Mouse (Mus musculus) MEL (cell line): ENCODE measurements around the gene Stil. TPM values are rescaled to one million over a fixed set of nuclear protein-coding genes. Genes with fewer than 3 reads are reported as not detected.

Experiments
- DNase-seq: peaks from one replicate; pipeline ENCODE4 v3.0.0; 2011; ENCODE audit warnings: low read depth, low spot score
- H3K27ac ChIP-seq: 2 replicates; pipeline ENCODE4 v1.5.1; 2012; ENCODE audit warnings: low read depth, mild to moderate bottlenecking, control low read depth, low read length, moderate library complexity; ENCODE audit not compliant: control insufficient read depth
- H3K27me3 ChIP-seq, 2 experiments: fragments of 150-350 bp in 1 of 2; sonication (generic) in 1 of 2; 2 replicates each; pipeline ENCODE4 v1.6.1; 2012; ENCODE audit warnings: low read length in 2 of 2, mild to moderate bottlenecking in 2 of 2, improper control_type of control experiment in 1 of 2, moderate library complexity in 1 of 2; ENCODE audit not compliant: insufficient read depth in 2 of 2, control insufficient read depth in 1 of 2
- H3K36me3 ChIP-seq, 2 experiments: 2 replicates each; pipeline ENCODE4 v1.6.1; 2012 to 2014; ENCODE audit warnings: low read length in 2 of 2, improper control_type of control experiment in 1 of 2, inconsistent platforms in 1 of 2, mild to moderate bottlenecking in 1 of 2; ENCODE audit not compliant: insufficient read depth in 2 of 2, control insufficient read depth in 1 of 2
- H3K4me1 ChIP-seq, 2 experiments: fragments of 150-350 bp in 1 of 2; sonication (generic) in 1 of 2; 2 replicates each; pipeline ENCODE4 v1.6.1; 2012; ENCODE audit warnings: low read length in 2 of 2, improper control_type of control experiment in 1 of 2, mild to moderate bottlenecking in 1 of 2; ENCODE audit not compliant: insufficient read depth in 2 of 2, control insufficient read depth in 1 of 2
- H3K4me3 ChIP-seq, 2 experiments: fragments of 150-350 bp in 1 of 2; sonication (generic) in 1 of 2; 2 replicates each; pipeline ENCODE4 v1.5.1; 2012; ENCODE audit warnings: low read depth in 2 of 2, low read length in 2 of 2, mild to moderate bottlenecking in 2 of 2, moderate library complexity in 2 of 2, control low read depth in 1 of 2, improper control_type of control experiment in 1 of 2; ENCODE audit not compliant: control insufficient read depth in 1 of 2, insufficient read depth in 1 of 2
- H3K79me2 ChIP-seq: 2 replicates; pipeline ENCODE4 v1.6.1; 2012; ENCODE audit warnings: mild to moderate bottlenecking, low read length, moderate library complexity; ENCODE audit not compliant: control insufficient read depth, poor library complexity, insufficient read depth
- H3K9ac ChIP-seq: 2 replicates; pipeline ENCODE4 v1.6.1; 2012; ENCODE audit warnings: low read depth, mild to moderate bottlenecking, control low read depth, low read length, moderate library complexity; ENCODE audit not compliant: control insufficient read depth, poor library complexity, severe bottlenecking
- H3K9me3 ChIP-seq: fragments of 150-350 bp; sonication (generic); replicated peaks from 2 replicates; pipeline ENCODE4 v1.6.1; 2012; ENCODE audit warnings: mild to moderate bottlenecking, low read length, improper control_type of control experiment, moderate library complexity; ENCODE audit not compliant: insufficient read depth
- BHLHE40 ChIP-seq: IDR thresholded peaks from 2 replicates; pipeline ENCODE4 v1.6.1; 2012; ENCODE audit warnings: low read depth, mild to moderate bottlenecking, inconsistent platforms, low read length, improper control_type of control experiment, borderline replicate concordance
- CHD2 ChIP-seq: IDR thresholded peaks from 2 replicates; pipeline ENCODE4 v1.6.1; 2011; ENCODE audit warnings: low read length, improper control_type of control experiment
- CTCF ChIP-seq, 3 experiments: IDR thresholded peaks in 2 of 3; conservative IDR thresholded peaks in 1 of 3; 2 replicates each; pipeline ENCODE4 v1.5.1; 2011 to 2012; ENCODE audit warnings: low read length in 3 of 3, low read depth in 2 of 3, mild to moderate bottlenecking in 2 of 3, improper control_type of control experiment in 1 of 3, inconsistent platforms in 1 of 3, mixed read lengths in 1 of 3, moderate library complexity in 1 of 3; ENCODE audit not compliant: control insufficient read depth in 1 of 3, insufficient read depth in 1 of 3, poor library complexity in 1 of 3, severe bottlenecking in 1 of 3
- E2F4 ChIP-seq: IDR thresholded peaks from 2 replicates; pipeline ENCODE4 v1.6.1; 2011; ENCODE audit warnings: low read depth, low read length, improper control_type of control experiment, borderline replicate concordance
- ELF1 ChIP-seq: IDR thresholded peaks from 2 replicates; pipeline ENCODE4 v1.6.1; 2014; ENCODE audit warnings: low read depth, mild to moderate bottlenecking, inconsistent platforms, low read length, improper control_type of control experiment, moderate library complexity
- EP300 ChIP-seq, 2 experiments: IDR thresholded peaks; 2 replicates each; pipeline ENCODE4 v1.6.1; 2011; ENCODE audit warnings: improper control_type of control experiment in 2 of 2, low read length in 2 of 2, low read depth in 1 of 2, mild to moderate bottlenecking in 1 of 2
- ETS1 ChIP-seq: IDR thresholded peaks from 2 replicates; pipeline ENCODE4 v1.6.1; 2012; ENCODE audit warnings: low read depth, mild to moderate bottlenecking, inconsistent platforms, low read length, improper control_type of control experiment, moderate library complexity
- GABPA ChIP-seq: IDR thresholded peaks from 2 replicates; pipeline ENCODE4 v1.6.1; 2012; ENCODE audit warnings: low read depth, mild to moderate bottlenecking, inconsistent platforms, low read length, improper control_type of control experiment, moderate library complexity
- JUND ChIP-seq: IDR thresholded peaks from 2 replicates; pipeline ENCODE4 v1.6.1; 2011; ENCODE audit warnings: low read depth, mild to moderate bottlenecking, improper control_type of control experiment, low read length
- KAT2A ChIP-seq: conservative IDR thresholded peaks from 2 replicates; pipeline ENCODE4 v1.6.1; 2012; ENCODE audit warnings: low read depth, low read length, improper control_type of control experiment, inconsistent platforms
- MAZ ChIP-seq: IDR thresholded peaks from 2 replicates; pipeline ENCODE4 v1.6.1; 2012; ENCODE audit warnings: low read depth, mild to moderate bottlenecking, inconsistent platforms, low read length, improper control_type of control experiment
- MEF2A ChIP-seq: IDR thresholded peaks from 2 replicates; pipeline ENCODE4 v1.6.1; 2014; ENCODE audit warnings: low read depth, mild to moderate bottlenecking, inconsistent platforms, low read length, improper control_type of control experiment; ENCODE audit not compliant: poor library complexity, insufficient replicate concordance, severe bottlenecking; ENCODE audit errors: extremely low read depth
- MXI1 ChIP-seq: IDR thresholded peaks from 2 replicates; pipeline ENCODE4 v1.6.1; 2011; ENCODE audit warnings: mild to moderate bottlenecking, low read depth, low read length, improper control_type of control experiment
- MYC ChIP-seq: IDR thresholded peaks from 2 replicates; pipeline ENCODE4 v1.6.1; 2011; ENCODE audit warnings: low read depth, mild to moderate bottlenecking, low read length, improper control_type of control experiment, moderate library complexity
- NRF1 ChIP-seq: IDR thresholded peaks from 2 replicates; pipeline ENCODE4 v1.6.1; 2014; ENCODE audit warnings: low read depth, mild to moderate bottlenecking, inconsistent platforms, low read length, improper control_type of control experiment, moderate library complexity; ENCODE audit not compliant: poor library complexity, insufficient read depth, severe bottlenecking
- POLR2AphosphoS5 ChIP-seq: IDR thresholded peaks from 2 replicates; pipeline ENCODE4 v1.6.1; 2012; ENCODE audit warnings: low read depth, borderline replicate concordance, mild to moderate bottlenecking, inconsistent platforms, low read length, moderate library complexity, mixed read lengths
- RCOR1 ChIP-seq: IDR thresholded peaks from 2 replicates; pipeline ENCODE4 v1.6.1; 2012; ENCODE audit warnings: low read depth, mild to moderate bottlenecking, inconsistent platforms, low read length, improper control_type of control experiment
- SMC3 ChIP-seq: IDR thresholded peaks from 2 replicates; pipeline ENCODE4 v1.6.1; 2011; ENCODE audit warnings: low read depth, low read length, improper control_type of control experiment
- TAL1 ChIP-seq: IDR thresholded peaks from 2 replicates; pipeline ENCODE4 v1.6.1; 2012; ENCODE audit warnings: mild to moderate bottlenecking, inconsistent platforms, low read length, moderate library complexity, mixed read lengths
- TCF12 ChIP-seq: IDR thresholded peaks from 2 replicates; pipeline ENCODE4 v1.6.1; 2014; ENCODE audit warnings: low read depth, mild to moderate bottlenecking, inconsistent platforms, low read length, improper control_type of control experiment, moderate library complexity
- USF2 ChIP-seq, 2 experiments: IDR thresholded peaks; 2 replicates each; pipeline ENCODE4 v1.6.1; 2011 to 2012; ENCODE audit warnings: improper control_type of control experiment in 2 of 2, low read length in 2 of 2, borderline replicate concordance in 1 of 2, inconsistent platforms in 1 of 2, low read depth in 1 of 2, mild to moderate bottlenecking in 1 of 2; ENCODE audit not compliant: insufficient read depth in 1 of 2
- ZC3H11A ChIP-seq: IDR thresholded peaks from 2 replicates; pipeline ENCODE4 v1.6.1; 2012; ENCODE audit warnings: low read depth, mild to moderate bottlenecking, inconsistent platforms, low read length, improper control_type of control experiment
- ZKSCAN1 ChIP-seq: IDR thresholded peaks from 2 replicates; pipeline ENCODE4 v1.6.1; 2012; ENCODE audit warnings: low read depth, mild to moderate bottlenecking, inconsistent platforms, low read length, improper control_type of control experiment, moderate library complexity
- ZMIZ1 ChIP-seq: IDR thresholded peaks from 2 replicates; pipeline ENCODE4 v1.6.1; 2012; ENCODE audit warnings: low read depth, mild to moderate bottlenecking, inconsistent platforms, low read length, improper control_type of control experiment, moderate library complexity
- ZNF384 ChIP-seq: IDR thresholded peaks from 2 replicates; pipeline ENCODE4 v1.6.1; 2012; ENCODE audit warnings: low read depth, mild to moderate bottlenecking, inconsistent platforms, low read length, improper control_type of control experiment
- polyA plus RNA-seq, 2 experiments: library from polyadenylated mRNA; stranded (reverse) in 1 of 2; unstranded in 1 of 2; fragments of >175 nt in 1 of 2; fragments of >200 nt in 1 of 2; gene quantifications; 2 replicates each; pipeline versions ENCODE4 v1.2.1 to v1.2.4; 2012; ENCODE audit warnings: low replicate concordance in 2 of 2, low read depth in 1 of 2; ENCODE audit not compliant: insufficient read length in 2 of 2, insufficient read depth in 1 of 2, missing spikeins in 1 of 2
- total RNA-seq: library from RNA; depleted of rRNA; stranded (reverse); fragments of 300-350 nt; gene quantifications from 2 replicates; pipeline ENCODE4 v1.2.3, GENCODE M21; 2012

Gene Stil
- total and polyA plus RNA-seq, 3 experiments, result 5.0 to 9.1 TPM; not detected in 1

DNA sequence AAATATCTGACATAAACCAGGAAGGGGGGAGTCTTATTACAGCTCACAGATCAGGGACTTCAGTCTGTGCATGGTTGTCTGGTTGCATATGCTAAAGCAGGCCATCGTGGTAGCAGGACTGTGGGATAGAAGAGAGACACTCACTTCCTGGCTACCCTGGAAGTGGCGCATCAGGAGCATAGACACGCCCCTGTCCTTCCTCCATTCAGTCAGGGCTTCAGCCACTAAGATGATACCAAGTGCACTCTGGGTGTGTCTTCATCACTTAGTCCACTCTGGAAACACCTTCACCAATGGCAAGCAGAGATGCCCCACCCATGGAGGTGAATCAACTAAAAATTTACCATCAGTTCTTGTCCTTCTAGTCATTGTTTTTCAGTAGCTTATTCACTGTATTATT, 14.3 kb downstream of the Stil start:
- H3K27ac ChIP-seq, result no peak overlapping the region
- H3K79me2 ChIP-seq, result no peaks in the 10 kb centered on the region
- no peak overlapping the region for H3K4me3 ChIP-seq
- no peaks in the 10 kb centered on the region for H3K27me3 ChIP-seq
- no peaks in the 10 kb centered on the region for H3K9me3 ChIP-seq
- H3K36me3 ChIP-seq, result peaks cover 0 to 34% of the 10 kb centered on the region in 2 experiments; a peak in 2 of 4 replicates
- no peak overlapping the region for H3K9ac ChIP-seq
- TF ChIP-seq ZC3H11A (no peak), TCF12 (no peak), CTCF (IDR thresholded peaks at IDR 0.05 in 2 of 3, conservative IDR thresholded peaks at IDR 0.05 in 1 of 3; ENCODE audit: control insufficient read depth in 1 of 3, insufficient read depth in 1 of 3, low read depth in 2 of 3, low read length in 3 of 3, poor library complexity in 1 of 3, severe bottlenecking in 1 of 3) (no peak), SMC3 (no peak), EP300 (IDR thresholded peaks at IDR 0.05; ENCODE audit: low read depth in 1 of 2, low read length in 2 of 2) (no peak), BHLHE40 (no peak), ZNF384 (no peak), NRF1 (no peak), MEF2A (no peak), RCOR1 (no peak), E2F4 (no peak), USF2 (IDR thresholded peaks at IDR 0.05; ENCODE audit: borderline replicate concordance in 1 of 2, insufficient read depth in 1 of 2, low read depth in 1 of 2, low read length in 2 of 2) (no peak), ZKSCAN1 (no peak), MYC (no peak), KAT2A (no peak)
- DNase-seq, result no peak
- no peaks in the 10 kb centered on the region for H3K4me1 ChIP-seq

DNA sequence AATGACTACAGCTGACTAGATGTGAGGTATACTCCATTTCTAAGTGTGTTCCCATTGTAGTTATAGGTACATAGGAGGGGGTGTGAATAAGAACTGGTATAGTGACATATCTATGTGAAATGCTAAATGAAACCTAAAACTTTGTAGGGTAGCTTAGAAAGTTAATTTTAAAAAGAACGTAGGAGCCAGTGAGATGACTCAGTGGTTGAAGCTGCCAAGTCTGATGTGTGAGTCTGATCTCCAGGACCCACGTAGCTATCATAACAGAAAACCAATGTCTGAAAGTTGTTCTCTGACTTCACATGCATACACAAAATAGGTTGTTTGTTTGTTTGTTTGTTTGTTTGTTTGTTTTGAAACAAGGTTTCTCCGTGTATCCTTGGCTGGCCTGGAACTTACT, 20.0 kb downstream of the Stil start:
- TF ChIP-seq ETS1, result no peak
- no peak for TF ChIP-seq POLR2AphosphoS5
- TF ChIP-seq MXI1, result no peak
- TF ChIP-seq CTCF (IDR thresholded peaks at IDR 0.05 in 2 of 3, conservative IDR thresholded peaks at IDR 0.05 in 1 of 3; ENCODE audit: control insufficient read depth in 1 of 3, insufficient read depth in 1 of 3, low read depth in 2 of 3, low read length in 3 of 3, poor library complexity in 1 of 3, severe bottlenecking in 1 of 3), result no peak
- no peak for TF ChIP-seq MAZ
- no peak for TF ChIP-seq ELF1
- TF ChIP-seq ZKSCAN1, result no peak
- no peak for TF ChIP-seq TAL1
- no peak for TF ChIP-seq GABPA
- no peak for TF ChIP-seq JUND
- TF ChIP-seq CHD2, result no peak
- no peak for TF ChIP-seq ZMIZ1
- no peak for DNase-seq
- no peaks in the 10 kb centered on the region for H3K79me2 ChIP-seq
- H3K4me3 ChIP-seq, result no peak overlapping the region
- H3K27ac ChIP-seq, result no peak overlapping the region
- H3K27me3 ChIP-seq, result no peaks in the 10 kb centered on the region
- no peaks in the 10 kb centered on the region for H3K4me1 ChIP-seq
- H3K36me3 ChIP-seq, result peaks cover 0 to 22% of the 10 kb centered on the region in 2 experiments; a peak in 2 of 4 replicates
- H3K9ac ChIP-seq, result no peak overlapping the region
- no peaks in the 10 kb centered on the region for H3K9me3 ChIP-seq
